Mouse (Mus musculus): ENCODE data around the gene Eps15.

The Eps15 gene

GRCm38 (mm10) chr4:109268903-109269302, 11.2 kb upstream of the Eps15 start:
- no peak for DNase-seq (ENCODE audit: low spot score)

DNA sequence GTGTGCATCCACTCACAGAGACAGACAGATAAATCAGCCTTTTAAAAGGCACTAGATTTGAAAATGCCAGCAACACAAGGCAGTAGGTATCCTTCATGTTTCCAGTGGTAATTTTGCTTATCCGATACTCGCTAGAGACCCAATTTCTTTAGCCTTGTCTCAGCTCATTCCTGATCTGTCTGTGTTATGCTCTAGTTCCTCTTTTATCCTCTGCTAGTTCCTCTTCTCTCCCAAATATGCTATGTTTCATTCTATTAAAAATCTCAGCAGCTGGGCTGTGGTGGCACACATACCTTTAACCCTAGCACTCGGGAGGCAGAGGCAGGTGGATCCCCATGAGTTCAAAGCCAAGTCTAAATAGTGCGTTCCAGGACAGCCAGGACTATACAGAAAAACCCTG, 8.3 kb upstream of the Eps15 start:
- no peak for DNase-seq (ENCODE audit: low spot score)

- no peak for DNase-seq (ENCODE audit: low spot score)
Observed at GRCm38 (mm10) chr4:109273586-109274240, 6.4 kb upstream of the Eps15 start.

DNA sequence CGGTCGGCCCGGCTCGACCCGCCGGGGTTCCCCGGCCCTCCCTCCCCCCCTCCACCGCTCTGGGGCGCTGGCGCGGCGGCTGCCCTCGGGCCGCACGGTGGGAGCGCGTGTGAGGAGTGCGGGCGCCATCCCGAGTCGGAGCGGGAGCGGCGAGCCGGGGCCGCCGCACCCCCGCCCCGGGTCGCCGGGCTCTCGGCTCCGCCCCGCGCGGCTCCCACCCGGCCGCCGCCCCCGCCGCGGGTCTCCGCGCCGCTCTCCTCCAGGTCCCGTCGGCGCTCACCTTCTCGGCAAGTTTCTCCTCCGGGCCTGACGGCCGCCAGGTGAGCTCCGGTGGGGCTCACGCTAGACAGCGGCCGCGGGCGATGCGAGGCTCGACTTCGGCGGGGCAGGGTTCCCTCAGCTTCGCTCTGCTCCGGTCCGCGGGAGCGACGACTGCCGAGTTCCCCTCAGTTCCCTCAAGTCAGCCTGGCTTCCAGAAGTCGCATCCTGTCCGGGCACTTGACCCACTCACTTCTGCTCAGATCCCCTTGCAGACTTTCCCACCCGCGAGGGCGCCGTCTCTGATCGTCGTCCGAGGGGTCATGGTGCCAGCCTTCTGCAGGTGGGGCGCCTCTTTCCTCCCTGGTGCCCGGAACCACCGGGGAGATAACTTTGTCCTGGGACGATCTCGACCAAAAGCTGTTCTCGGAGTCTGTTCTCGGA, 542 bp downstream of the Eps15 start:
- peak; percentile 67 for DNase-seq (ENCODE audit: low spot score)

DNA sequence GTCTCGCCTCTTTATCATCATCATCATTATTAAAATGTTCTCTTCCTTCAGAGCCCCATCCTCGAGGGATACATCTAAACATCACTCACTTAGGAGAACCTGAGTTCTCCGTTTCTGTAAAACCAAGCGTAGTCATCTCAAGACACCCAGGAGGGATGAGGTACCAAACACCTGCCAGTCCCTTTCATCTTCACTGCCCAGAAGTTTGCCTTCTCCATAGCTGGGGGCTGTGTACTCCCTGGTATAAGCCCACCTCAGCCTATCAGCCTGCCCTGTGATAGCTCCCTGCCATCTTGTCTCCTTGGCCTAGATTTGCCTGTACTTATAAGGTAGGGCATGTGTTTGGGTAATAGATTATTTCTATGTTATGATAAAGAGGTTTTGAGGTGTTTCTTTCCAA, 1.1 kb downstream of the Eps15 start:
- no peak for DNase-seq (ENCODE audit: low spot score)

GRCm38 (mm10) chr4:109281946-109282345, 1.9 kb downstream of the Eps15 start:
- no peak for DNase-seq (ENCODE audit: low spot score)

- no peak for DNase-seq (ENCODE audit: low spot score)
Observed at GRCm38 (mm10) chr4:109294629-109295028, 14.6 kb downstream of the Eps15 start.

GRCm38 (mm10) chr4:109296510-109296909, 16.4 kb downstream of the Eps15 start:
- DNase-seq (ENCODE audit: low spot score), result no peak

GRCm38 (mm10) chr4:109299136-109299535, 19.1 kb downstream of the Eps15 start:
- no peak for DNase-seq (ENCODE audit: low spot score)

DNA sequence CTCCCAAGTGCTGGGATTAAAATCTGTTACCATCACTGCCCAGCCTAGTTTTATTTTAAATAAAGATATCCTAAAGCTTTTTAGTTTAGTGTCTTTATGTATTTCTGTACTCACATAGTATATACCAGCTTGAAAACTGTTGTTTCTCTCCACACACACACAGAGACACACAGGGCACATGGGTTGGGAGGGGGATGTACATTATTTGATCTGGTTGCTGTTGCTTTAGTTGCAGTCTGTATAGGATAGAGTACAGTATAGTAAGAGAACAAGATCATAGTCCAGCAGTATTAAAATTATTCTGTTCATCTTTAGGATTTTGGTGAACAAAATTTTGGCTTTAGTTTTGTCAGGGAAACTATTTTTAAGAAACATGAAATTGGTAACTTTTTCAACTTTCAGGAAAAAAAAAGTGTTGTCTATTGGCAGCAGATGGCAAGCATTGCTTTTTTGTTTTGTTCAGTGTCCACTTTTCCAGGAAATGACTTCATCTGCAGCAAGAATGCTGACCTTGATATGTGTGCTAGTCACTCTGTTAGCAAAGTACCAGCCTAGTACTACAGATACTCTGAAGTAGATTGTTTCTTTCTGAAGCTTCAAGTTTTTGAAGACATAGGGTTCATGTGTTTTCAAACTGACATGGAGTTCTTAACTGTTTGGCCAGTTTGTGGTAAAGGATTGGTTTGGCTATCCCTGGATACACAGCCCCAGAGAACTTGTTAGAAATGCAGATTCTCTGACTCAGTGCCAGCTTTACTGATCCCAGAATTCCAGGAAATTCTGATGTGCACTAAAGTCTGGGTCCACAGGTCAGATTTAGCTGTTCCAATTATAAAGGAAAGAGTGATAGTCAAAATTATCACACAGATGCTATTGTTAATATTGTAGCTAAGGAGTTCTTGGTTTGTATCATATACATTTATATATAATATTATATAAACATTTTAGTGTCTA, 37.1 kb downstream of the Eps15 start:
- no peak for DNase-seq (ENCODE audit: low spot score)

DNA sequence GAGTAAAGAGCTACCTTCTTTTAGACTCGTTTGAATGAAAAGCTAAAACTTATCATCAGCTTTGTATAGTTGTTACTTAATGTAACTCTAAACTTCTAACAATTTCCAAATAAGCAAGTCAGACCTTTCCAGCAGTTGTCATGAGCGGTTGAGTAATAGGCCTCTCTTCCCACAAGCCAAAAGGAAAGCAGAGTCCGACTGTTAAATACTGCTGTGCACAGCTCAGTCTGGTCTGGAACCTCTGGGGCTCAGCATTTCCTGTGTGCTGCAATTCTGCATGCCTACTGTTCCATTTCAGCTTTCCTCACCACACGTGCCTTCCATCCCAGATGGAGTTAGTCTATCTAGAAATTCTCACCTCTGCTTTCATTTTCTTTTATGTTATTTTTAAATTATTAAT, 56.7 kb downstream of the Eps15 start:
- no peak for DNase-seq (ENCODE audit: low spot score)

DNA sequence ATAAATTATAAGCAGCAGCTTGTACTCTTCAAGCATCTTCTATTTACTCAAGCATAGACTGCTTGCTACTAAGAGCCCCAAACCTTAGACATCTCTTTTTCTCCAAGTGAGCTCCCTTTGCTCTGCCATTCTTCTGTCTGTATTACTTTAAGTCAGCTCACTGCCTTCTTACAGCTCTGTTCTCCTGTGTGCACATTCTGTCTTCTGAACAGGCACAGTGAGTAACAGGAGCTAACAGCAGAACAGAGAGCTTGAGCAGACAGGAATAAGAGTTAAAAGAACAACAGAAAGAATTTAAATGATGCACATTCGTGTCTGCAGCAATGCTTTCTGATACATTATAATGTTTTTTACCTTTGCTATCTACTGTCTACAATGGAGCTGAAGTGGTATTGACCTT, 61.2 kb downstream of the Eps15 start:
- no peak for DNase-seq (ENCODE audit: low spot score)

GRCm38 (mm10) chr4:109342783-109343485, 62.9 kb downstream of the Eps15 start:
- no peak for DNase-seq (ENCODE audit: low spot score)

GRCm38 (mm10) chr4:109343909-109344308, 63.8 kb downstream of the Eps15 start:
- DNase-seq (ENCODE audit: low spot score), result no peak

DNA sequence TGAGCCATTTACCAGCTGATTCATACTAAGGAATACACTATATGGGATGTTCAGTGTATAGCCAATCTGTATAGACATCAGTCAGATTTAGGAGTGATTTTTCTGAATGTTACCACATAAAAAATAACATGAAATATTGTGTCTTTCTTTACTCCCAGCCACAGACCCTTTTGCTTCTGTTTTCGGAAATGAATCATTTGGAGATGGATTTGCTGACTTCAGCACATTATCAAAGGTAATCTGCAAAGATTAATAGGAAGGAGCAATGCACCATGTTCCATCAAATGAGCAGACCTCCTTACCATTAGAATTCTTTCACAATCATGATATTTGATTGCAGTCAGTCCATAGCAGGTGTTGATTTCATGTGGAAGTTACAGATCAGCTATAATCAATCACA, 98.0 kb downstream of the Eps15 start:
- DNase-seq (ENCODE audit: low spot score), result no peak

DNA sequence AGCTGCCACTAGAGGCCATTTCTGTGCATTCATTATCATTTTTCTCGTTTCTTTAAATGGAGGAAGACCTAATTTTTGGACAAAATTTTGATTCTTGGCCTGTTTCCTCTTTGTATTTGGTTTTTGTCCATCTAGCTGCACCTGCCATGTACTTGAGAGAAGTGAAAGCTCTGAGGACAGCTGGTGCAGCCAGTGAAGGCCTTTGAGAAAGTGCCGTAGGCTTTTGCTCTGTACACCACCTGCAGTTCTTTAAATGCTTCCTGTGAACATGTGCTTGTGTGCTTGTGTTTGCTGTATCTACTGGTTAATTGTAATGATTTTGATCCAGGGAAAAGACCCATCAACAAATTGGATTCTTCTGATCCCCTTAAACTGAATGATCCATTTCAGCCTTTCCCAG, 102.4 kb downstream of the Eps15 start:
- no peak for DNase-seq (ENCODE audit: low spot score)

- no peak for DNase-seq (ENCODE audit: low spot score)
Observed at GRCm38 (mm10) chr4:109385599-109385998, 105.5 kb downstream of the Eps15 start.

DNA sequence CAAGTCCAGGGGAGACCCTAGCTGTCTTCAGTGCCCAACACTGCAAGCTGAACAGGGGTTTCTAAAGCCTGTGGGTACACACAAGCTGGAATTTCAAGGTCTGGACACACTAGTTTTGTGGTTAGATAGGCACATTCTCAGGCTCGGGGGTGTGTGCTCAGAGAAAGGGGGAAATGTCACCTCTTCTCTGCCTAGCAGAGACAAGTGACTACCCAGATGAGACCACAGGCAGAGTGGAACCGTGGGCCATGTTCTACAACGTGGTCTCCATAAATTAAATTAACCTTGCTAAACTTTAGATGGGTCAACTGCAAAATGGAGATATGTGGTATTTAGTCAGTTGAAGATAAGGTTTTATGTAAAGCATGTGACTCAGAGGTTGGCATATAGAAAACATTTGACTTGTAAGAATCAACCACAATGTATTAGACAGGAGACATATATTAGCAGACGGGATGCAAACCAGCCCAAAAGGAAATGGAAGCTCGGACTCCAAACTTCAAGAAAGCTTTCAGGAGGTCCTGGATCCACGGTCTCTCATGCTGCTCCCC, 113.2 kb downstream of the Eps15 start:
- DNase-seq (ENCODE audit: low spot score), result no peak

DNA sequence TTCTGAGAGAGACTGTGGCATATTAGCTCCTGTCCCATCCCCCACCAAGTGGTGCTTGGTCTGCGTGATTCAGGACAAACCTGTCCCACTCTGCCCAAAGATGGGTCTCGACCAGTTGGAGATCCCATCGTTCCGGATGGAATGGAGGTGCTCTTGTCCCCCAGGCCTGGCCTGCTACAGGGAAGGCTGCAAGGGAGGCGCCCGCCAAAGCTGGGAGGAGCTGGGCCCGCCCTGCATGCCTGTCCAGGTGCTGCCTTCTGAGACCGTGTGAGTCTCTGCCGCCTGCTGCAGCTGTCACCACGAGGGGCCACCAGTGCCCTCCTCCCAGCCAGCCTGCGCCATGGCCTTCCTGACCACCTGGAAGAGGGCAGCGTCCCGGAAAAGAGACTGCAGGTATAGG, 113.8 kb downstream of the Eps15 start:
- DNase-seq (ENCODE audit: low spot score), result no peak

DNA sequence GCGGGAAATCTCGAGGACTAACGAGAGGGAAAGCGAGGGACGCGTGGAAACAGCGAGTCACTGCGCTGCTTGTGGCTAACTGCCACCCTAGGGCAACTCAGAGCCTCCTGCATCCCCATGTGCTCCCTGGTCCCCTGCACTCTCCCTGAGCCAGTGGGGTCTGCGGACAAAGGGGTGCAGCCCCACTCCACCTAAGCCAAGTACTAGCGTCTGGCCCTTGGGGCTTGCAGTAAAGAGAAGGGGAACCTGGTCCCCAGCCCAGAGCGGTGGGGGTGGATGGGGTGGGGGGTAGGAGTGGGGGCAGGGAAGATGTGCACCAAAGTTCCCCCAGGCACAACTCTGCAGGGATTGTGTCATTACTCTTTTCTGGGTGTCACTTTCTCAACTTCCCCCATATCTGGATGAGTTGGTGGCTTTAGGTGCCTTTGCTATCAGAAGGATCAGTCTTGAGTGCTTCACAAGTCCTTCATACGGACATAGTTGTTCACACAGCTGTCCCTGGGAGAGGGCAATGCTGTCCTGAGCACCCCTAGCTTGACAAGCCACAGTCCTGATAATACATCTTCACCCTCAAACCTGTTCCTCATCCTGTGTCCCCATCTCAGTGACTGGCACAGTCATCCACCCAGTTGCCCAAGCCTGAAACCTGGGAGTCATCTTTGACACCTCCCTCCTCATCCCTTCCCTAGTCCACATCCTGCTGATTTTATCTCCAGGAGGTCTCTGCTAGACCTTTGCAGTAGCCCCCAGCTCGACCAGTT, 114.4 kb downstream of the Eps15 start:
- DNase-seq (ENCODE audit: low spot score), result no peak

DNA sequence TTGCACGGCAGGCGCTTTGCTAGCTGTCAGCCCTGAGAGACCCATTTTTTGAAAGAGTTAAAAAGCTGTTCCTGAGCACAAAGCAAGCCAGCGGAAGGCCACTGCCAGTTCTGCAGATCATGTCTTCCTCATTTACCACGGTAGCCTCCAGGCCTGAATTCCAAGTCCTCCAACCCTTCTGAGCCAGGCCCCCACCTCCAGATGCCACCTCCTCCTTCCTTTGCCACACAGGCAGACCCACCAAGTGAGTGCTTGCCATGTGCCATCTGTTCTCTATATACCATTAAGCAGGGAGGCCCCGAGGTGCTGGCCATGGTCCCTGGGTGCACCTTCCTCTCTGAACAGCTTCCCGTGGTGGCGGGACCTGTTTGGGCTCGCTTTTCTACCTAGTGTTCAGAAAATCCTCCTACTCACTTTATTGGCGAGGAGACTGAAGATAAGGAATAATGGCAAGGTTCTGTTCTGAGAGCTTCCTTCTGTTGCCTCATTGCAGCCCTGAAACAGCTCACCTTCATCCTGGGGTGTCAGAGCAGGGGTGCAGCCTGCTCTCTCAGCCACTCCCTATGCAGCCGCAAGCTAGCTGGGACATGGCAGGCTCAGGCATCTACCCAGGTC, 120.4 kb downstream of the Eps15 start:
- DNase-seq (ENCODE audit: low spot score), result no peak
